21 mouse cellular contexts compared by ENCODE assay signal in genomic region chr13:99067504-99067903, GRCm38 (mm10).
DNase-seq lines count a peak whose midpoint lies in the region; ATAC-seq and TF ChIP-seq lines count a peak whose summit lies in the region.
"Had no signal": no experiment of that assay in that cellular context is flagged by ENCODE, and none has a peak within 500 bp of the region (broad histone marks: within the 10 kb centered on the region; RNA-seq: fewer than 3 reads in every experiment).

No protein-coding gene starts in this region.

- TF ChIP-seq POLR2A in kidney, adult 2 months (IDR thresholded peaks at IDR 0.05; ENCODE audit: low read depth, low read length) = no peak

- peak; percentile 55; the same call in 1 of the 2 replicates for ATAC-seq in kidney, embryonic 16.5 days (ENCODE audit: low FRiP score, low TSS enrichment)
- no peak for ATAC-seq in limb, embryonic 12.5 days (ENCODE audit: insufficient number of reproducible peaks, insufficient read depth, low FRiP score, low TSS enrichment, low read depth)
- ATAC-seq: forebrain, embryonic 13.5 days; forebrain, embryonic 15.5 days had no signal

- H3K9ac ChIP-seq in kidney, embryonic 16.5 days (replicated peaks; ENCODE audit: low read length) = no peak overlapping the region
- no peak overlapping the region for H3K9ac ChIP-seq in limb, embryonic 12.5 days (replicated peaks)
- H3K9ac ChIP-seq: embryonic facial prominence, embryonic 13.5 days; embryonic facial prominence, embryonic 15.5 days; forebrain, embryonic 13.5 days; forebrain, embryonic 15.5 days had no signal

- H3K4me1 ChIP-seq in heart, embryonic 10.5 days = peaks cover 11% of the 10 kb centered on the region
- H3K4me1 ChIP-seq in kidney, adult 2 months (ENCODE audit: control insufficient read depth, insufficient read depth, low read length) = no peaks in the 10 kb centered on the region
- peaks cover 16% of the 10 kb centered on the region for H3K4me1 ChIP-seq in kidney, embryonic 16.5 days (ENCODE audit: insufficient read depth, low read length)
- peaks cover 34% of the 10 kb centered on the region for H3K4me1 ChIP-seq in limb, embryonic 12.5 days (replicated peaks)

- no peaks in the 10 kb centered on the region for H3K36me3 ChIP-seq in heart, embryonic 10.5 days
- H3K36me3 ChIP-seq in kidney, adult 2 months (ENCODE audit: control insufficient read depth, insufficient read depth, low read length) = no peaks in the 10 kb centered on the region
- no peaks in the 10 kb centered on the region for H3K36me3 ChIP-seq in kidney, embryonic 16.5 days (ENCODE audit: insufficient read depth, low read length)
- H3K36me3 ChIP-seq in limb, embryonic 12.5 days = no peaks in the 10 kb centered on the region
- H3K36me3 ChIP-seq: embryonic facial prominence, embryonic 13.5 days; embryonic facial prominence, embryonic 15.5 days; forebrain, embryonic 15.5 days had no signal

- WGBS in heart, embryonic 10.5 days = 81% methylated on average over 1 of the region's 1 CpGs
- 52% methylated on average over 1 of the region's 1 CpGs for WGBS in kidney, adult 2 months
- 81% methylated on average over 1 of the region's 1 CpGs for WGBS in kidney, embryonic 16.5 days
- 63% methylated on average over 1 of the region's 1 CpGs for WGBS in limb, embryonic 12.5 days

- no peak for TF ChIP-seq CTCF in kidney, adult 2 months (conservative IDR thresholded peaks at IDR 0.05; ENCODE audit: insufficient read depth, insufficient read length, low read depth, low read length)

- no peaks in the 10 kb centered on the region for H3K27me3 ChIP-seq in heart, embryonic 10.5 days (ENCODE audit: insufficient read depth, poor library complexity, severe bottlenecking)
- no peaks in the 10 kb centered on the region for H3K27me3 ChIP-seq in kidney, adult 2 months (replicated peaks; ENCODE audit: control insufficient read depth, insufficient read depth, low read length)
- no peaks in the 10 kb centered on the region for H3K27me3 ChIP-seq in kidney, embryonic 16.5 days (ENCODE audit: insufficient read depth, low read length)
- H3K27me3 ChIP-seq in limb, embryonic 12.5 days = no peaks in the 10 kb centered on the region
- H3K27me3 ChIP-seq: embryonic facial prominence, embryonic 13.5 days; embryonic facial prominence, embryonic 15.5 days; forebrain, embryonic 13.5 days; forebrain, embryonic 15.5 days had no signal

- no peaks in the 10 kb centered on the region for H3K9me3 ChIP-seq in heart, embryonic 10.5 days
- H3K9me3 ChIP-seq in kidney, embryonic 16.5 days (ENCODE audit: low read length) = no peaks in the 10 kb centered on the region
- no peaks in the 10 kb centered on the region for H3K9me3 ChIP-seq in limb, embryonic 12.5 days
- H3K9me3 ChIP-seq: embryonic facial prominence, embryonic 13.5 days; embryonic facial prominence, embryonic 15.5 days; forebrain, embryonic 13.5 days; forebrain, embryonic 15.5 days had no signal

- H3K27ac ChIP-seq in heart, embryonic 10.5 days = no peak overlapping the region
- H3K27ac ChIP-seq in kidney, adult 2 months (ENCODE audit: insufficient read depth, low read depth, low read length) = no peak overlapping the region
- no peak overlapping the region for H3K27ac ChIP-seq in kidney, embryonic 16.5 days (ENCODE audit: low read length)
- H3K27ac ChIP-seq in limb, embryonic 12.5 days = peak overlapping the region; percentile 56; the same call in 1 of the 2 replicates
- H3K27ac ChIP-seq: embryonic facial prominence, embryonic 13.5 days; embryonic facial prominence, embryonic 15.5 days; forebrain, embryonic 13.5 days; forebrain, embryonic 15.5 days had no signal

- H3K4me2 ChIP-seq in kidney, embryonic 16.5 days (replicated peaks; ENCODE audit: low read depth, low read length) = no peak overlapping the region
- no peak overlapping the region for H3K4me2 ChIP-seq in limb, embryonic 12.5 days
- H3K4me2 ChIP-seq: embryonic facial prominence, embryonic 13.5 days; embryonic facial prominence, embryonic 15.5 days; forebrain, embryonic 13.5 days; forebrain, embryonic 15.5 days had no signal

- peak; percentile 59 for DNase-seq in heart, adult 11 months
- DNase-seq in heart, embryonic 10.5 days (ENCODE audit: low spot score) = no peak
- peak; percentile 27 for DNase-seq in kidney, adult 2 months
- DNase-seq in kidney, postnatal 10 days = no peak
- DNase-seq in kidney, postnatal 25 days = no peak
- no peak for DNase-seq in B cell, adult 2 months
- DNase-seq: adrenal gland, postnatal 10 days; adrenal gland, postnatal 25 days; cerebellum, adult 11 months; cerebellum, adult 18-20 months; cerebellum, adult 8-10 months; cerebellum, adult 9-11 months; cerebellum, postnatal 14 days; cerebellum, postnatal 36 days; embryo, embryonic 11 days had no signal

- H3K4me3 ChIP-seq in heart, embryonic 10.5 days = no peak overlapping the region
- H3K4me3 ChIP-seq in kidney, adult 2 months (ENCODE audit: insufficient read depth, low read depth, low read length) = no peak overlapping the region
- H3K4me3 ChIP-seq in kidney, embryonic 16.5 days (ENCODE audit: low read length) = no peak overlapping the region
- no peak overlapping the region for H3K4me3 ChIP-seq in limb, embryonic 12.5 days (replicated peaks)
- H3K4me3 ChIP-seq: embryonic facial prominence, embryonic 13.5 days; embryonic facial prominence, embryonic 15.5 days; forebrain, embryonic 13.5 days; forebrain, embryonic 15.5 days had no signal

Comparison
In these comparisons a context has a peak if more than half of its experiments do, and no peak if none do; other contexts are left out.
1. DNase-seq: peak in heart, adult 11 months (single experiment) and kidney, adult 2 months (single experiment); none in heart, embryonic 10.5 days (single experiment), kidney, postnatal 10 days (single experiment), kidney, postnatal 25 days (0 of 2) and B cell, adult 2 months (0 of 2).